Mouse (Mus musculus) CD4-positive, CD25-positive, alpha-beta regulatory T cell, adult 2 months (primary cell): ENCODE data around the gene Wfikkn1.

Experiments used
- DNase-seq: peaks from one replicate; pipeline ENCODE4 v3.0.0-alpha.2; 2012; ENCODE audit warnings: low read depth, low spot score

The Wfikkn1 gene

DNA sequence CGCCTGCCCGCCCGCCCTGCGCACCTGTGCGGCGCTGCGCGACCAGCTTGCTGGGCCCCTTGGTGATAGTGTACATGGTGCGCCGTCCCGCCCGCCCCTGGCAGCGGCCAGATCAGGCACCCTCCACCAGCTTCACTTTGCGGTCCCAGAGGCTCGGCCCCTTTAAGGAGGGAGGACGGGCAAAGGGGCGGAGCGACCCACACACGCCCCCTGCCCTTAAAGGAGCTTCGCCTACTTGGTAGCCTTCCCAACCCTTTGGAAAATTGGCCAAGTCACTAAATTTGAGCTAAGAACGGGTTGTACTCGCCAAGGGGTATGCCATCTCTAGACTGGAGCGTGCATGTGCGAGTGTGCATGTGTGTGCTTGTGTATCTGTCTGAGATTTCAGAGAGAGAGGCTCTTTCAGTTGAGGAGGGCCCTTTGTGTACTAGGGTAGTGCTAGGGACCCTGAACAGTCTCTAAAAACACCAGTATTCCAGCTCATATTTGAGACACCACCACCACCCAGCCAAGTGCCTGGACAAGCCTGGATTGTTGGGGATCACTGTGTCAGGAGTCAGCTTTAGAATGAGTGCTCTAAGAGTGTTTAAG lies 12.0 kb downstream of the Wfikkn1 start, which contains the start of gene Mcrip2:
Gene Mcrip2 (minus strand): TSS at position 164 of the 591 bp plus-strand sequence.
- peak; percentile 74 for DNase-seq

DNA sequence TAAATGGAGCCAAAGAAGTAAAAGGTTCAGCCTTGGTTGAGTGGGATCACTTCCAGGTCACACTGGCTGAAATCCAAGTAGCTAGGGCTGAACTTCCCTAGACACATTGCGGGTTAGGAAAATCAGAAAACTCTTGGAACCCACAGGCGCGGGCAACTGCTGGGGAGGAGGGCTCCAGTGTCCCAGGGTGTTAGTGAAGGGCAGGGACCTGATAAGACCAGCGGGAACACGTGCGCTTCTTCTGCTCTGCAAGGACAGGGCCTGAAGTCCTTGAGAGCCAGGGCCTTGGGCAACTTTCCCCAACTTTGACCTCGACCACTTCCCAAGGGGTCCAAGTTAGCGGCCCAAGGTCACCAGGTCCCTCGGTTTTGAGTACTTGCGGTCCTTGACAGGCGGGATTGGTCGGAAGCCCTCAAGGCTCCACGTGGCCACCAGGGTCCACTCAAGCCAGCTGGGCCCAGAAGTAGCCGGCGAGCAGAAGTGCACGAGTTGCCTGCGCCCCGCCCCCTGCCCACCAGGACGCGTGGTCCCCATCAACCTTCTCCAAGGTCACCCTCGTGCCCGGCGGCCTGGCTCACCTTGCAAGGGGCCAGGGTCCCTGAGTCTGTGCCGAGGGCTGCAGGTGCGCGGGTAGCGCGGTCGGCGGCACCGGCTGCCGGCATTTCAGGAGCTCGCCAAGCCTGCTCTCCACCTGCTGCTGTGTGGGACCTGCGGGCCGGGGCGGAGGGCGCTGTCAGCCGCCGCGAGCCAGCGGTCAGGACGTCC lies 12.6 kb downstream of the Wfikkn1 start:
- no peak for DNase-seq

GRCm38 (mm10) chr17:25867509-25867835 lies 13.2 kb downstream of the Wfikkn1 start:
- peak; percentile 46 for DNase-seq

GRCm38 (mm10) chr17:25866172-25866571 lies 14.5 kb downstream of the Wfikkn1 start:
- DNase-seq = no peak

GRCm38 (mm10) chr17:25865288-25865687 lies 15.4 kb downstream of the Wfikkn1 start:
- no peak for DNase-seq

- DNase-seq = no peak
Measured at GRCm38 (mm10) chr17:25864311-25864710, 16.3 kb downstream of the Wfikkn1 start.

DNA sequence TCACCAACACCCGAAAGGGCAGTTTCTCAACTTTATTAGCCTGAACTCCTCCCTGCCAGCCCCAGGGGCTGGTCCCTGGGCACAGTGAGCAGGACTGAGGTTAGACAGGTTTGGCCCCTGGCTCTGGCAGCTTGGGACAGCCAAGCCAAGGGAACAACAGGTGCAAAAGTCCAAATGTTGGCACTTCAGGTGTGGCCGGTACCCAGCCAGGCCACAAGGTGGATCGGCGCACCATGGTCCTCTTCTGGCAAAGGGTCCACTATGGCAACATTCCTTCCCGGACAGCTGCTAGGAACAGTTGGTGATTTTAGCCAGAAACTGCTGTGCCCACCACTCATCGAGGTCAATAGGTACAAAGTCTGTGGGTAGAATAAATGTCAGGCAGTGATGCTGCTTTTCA lies 17.0 kb downstream of the Wfikkn1 start:
- DNase-seq = no peak

DNA sequence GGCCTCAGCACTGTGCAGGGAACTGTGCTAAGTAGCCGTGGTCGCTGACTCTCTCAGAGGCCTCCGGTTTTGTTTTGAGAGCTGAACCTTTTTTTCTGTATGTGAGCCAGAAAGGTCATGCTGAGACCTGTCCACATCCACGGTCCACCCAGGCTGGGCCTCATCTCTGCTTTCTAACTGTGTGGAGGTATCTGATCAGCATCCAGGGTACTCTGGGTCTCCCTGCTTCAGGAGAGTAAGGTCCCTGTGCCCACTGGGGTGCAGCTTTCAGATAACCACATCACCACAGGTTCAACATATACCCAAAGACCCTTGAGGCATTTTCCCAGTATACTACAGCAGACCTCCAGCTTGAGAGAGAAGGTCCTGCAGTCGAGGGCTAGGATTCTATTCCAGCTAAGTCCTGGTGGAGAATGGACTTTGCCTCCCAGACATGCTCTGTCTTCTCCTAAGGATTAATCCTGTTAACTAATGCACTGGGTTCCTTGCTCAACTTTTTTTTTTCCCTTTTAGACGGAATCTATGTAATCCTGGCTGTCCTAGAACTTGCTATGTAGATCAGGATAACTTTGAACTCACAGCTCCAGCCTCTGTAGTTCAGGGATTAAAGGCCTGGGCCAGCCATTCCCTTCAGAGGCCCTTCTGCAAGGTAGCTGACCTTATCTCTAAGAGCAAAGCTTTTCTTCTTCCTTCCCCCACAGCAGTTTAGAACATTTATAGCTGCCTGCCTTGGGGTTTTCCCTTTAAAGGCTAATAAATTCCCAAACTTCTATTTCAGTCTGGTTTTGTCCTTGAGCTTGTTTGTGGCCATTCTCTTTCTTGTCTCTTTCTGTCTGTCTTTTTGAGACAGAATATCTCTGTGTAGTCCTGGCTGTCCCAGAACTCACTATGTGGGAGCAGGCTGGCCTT lies 18.7 kb downstream of the Wfikkn1 start:
- no peak for DNase-seq

GRCm38 (mm10) chr17:25860832-25861703 lies 19.6 kb downstream of the Wfikkn1 start, which contains the start of gene Wdr90:
TSS of gene Wdr90 (minus strand) at chr17:25861501.
- peak; percentile 97 for DNase-seq

- DNase-seq = no peak
Measured at GRCm38 (mm10) chr17:25860229-25860628, 20.4 kb downstream of the Wfikkn1 start.

GRCm38 (mm10) chr17:25844396-25844901 lies 36.2 kb downstream of the Wfikkn1 start, which contains the start of gene Rhot2:
TSS of gene Rhot2 (minus strand) at chr17:25844851.
- DNase-seq = peak; percentile 97

DNA sequence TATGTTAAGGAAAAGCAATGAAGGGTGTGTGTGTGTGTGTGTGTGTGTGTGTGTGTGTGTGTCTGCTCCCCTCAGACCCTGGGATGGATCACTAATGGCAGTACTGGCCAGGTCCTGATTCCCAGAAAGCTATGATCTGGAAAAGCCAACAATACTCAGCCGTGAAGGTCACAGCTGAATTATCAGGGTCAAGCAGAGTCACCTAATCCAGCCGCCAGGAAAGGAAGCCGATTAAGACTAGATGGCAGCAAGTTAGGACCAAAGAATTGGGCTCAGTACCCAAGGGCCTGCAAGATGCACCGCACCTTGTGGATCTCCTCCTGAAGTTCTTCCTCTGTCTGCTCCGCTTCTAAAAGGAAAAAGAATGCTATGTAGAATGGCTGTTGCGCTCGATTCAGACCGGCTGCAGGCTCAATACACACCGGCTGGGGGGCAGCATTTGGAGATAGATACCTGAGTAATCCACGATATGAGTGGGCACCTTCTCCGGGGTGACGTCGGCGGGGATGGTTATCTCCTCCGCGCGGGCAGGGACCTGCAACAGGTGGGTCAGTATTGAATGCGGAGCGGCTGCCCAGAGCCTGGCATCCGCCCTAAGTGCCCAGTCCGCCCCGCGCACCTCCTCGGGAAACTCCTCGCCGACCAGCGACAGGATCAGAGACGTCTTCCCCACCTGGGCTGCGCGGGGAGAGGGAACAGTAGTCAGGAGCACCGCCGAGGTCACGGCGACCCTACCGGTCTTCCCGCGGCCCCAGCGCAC lies 36.8 kb downstream of the Wfikkn1 start:
- no peak for DNase-seq

- DNase-seq = no peak
Measured at GRCm38 (mm10) chr17:25843122-25843521, 37.5 kb downstream of the Wfikkn1 start.

- no peak for DNase-seq
Measured at GRCm38 (mm10) chr17:25842509-25842908, 38.1 kb downstream of the Wfikkn1 start.

DNA sequence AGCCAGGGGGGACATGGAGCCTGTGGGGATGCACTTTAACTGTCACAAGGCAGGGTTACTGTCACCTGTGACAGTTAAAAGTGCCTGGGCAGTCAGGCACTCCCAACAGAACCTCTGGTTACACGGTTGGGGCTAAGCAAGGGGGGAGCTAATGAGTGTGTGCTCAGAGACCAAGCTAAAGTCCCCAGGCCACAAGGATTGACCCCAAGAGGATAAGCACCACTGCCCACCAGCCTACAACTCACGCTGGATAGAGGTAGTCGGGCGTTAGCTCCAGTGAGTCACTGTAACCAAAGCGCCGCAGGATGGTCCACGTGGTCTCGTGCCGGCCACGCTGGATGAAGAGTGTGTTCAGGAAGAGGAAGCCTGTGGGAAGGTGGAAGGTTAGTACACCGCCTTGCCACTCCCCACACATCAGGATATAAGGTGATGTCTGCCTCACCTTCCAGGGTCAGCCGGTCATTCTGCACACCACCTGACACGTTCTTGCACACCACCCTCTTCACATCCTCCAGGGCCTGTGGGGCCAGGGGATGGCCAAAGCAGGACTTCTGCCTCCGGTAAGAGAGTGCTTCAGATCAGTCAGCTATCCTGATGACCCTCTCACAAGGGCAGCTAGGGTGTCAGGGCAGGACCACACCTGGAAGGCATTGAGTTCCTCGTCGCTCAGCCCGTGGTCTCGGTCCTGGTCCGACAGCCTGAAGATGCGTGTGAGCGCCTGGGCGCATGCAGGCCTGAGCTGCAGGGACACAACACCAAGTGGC lies 39.4 kb downstream of the Wfikkn1 start, which contains the start of gene Gm20683:
Gene Gm20683 (minus strand): TSS at position 647 of the 764 bp plus-strand sequence.
- DNase-seq = no peak

- DNase-seq = no peak
Measured at GRCm38 (mm10) chr17:25840519-25840918, 40.1 kb downstream of the Wfikkn1 start.

GRCm38 (mm10) chr17:25839455-25840235 lies 41.0 kb downstream of the Wfikkn1 start:
- no peak for DNase-seq

- no peak for DNase-seq
Measured at GRCm38 (mm10) chr17:25838904-25839303, 41.8 kb downstream of the Wfikkn1 start.
